Mouse (Mus musculus) cerebellum, postnatal 4 days (tissue): ENCODE data around the gene Srr.
A peak's percentile ranks its signal among the peaks of the same experiment; 100 is the strongest.

Source experiments
- DNase-seq, 2 experiments: peaks; one replicate each; pipeline ENCODE4 v3.0.0; 2022; ENCODE audit warnings: low spot score in 2 of 2, mixed read lengths in 1 of 2

Srr gene

DNA sequence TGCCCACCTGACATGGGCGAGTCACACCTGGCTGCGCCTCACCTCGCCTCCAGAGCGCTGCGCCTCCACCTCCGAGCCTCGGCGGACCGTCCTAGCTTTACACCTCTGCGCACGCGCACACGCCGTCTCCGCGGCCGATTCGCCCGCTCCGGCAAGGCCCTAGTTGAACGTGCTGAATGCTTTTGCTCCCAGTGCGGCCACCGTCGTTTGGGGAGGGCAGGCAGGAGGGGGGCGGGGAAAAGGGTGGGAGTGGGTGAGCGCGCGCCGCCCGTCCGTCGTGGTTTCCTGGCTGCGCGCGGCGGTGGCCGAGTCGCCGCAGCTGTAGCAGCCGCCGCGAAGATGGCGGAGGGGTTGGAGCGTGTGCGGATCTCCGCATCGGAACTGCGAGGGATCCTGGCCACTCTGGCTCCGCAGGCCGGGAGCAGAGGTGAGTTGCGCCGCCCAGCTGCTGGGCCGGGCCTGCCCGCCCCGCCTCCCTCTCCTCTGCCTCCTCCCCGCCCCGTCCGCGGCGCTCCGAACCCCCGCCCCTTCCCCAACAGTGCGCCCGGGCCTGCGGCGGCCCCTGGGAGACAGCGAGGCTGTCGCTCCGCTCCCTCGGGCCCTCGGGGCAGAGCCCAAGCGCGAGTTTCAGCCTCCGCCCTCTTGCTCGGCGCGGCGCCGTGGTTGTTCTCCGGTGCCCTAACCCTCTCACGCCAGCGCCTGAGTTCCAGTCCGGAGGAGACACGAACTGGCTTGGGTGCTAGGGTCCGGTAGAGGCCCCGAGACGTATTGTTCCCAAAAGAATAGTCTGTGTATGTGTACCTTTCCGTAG is at the start of gene Srr, which contains the start of gene Smg6:
Gene Srr (minus strand): TSS at position 372 of the 811 bp plus-strand sequence.
Gene Smg6 (plus strand): TSS at position 247 of the 811 bp plus-strand sequence.
- DNase-seq = peak; percentile 83 to 94

DNA sequence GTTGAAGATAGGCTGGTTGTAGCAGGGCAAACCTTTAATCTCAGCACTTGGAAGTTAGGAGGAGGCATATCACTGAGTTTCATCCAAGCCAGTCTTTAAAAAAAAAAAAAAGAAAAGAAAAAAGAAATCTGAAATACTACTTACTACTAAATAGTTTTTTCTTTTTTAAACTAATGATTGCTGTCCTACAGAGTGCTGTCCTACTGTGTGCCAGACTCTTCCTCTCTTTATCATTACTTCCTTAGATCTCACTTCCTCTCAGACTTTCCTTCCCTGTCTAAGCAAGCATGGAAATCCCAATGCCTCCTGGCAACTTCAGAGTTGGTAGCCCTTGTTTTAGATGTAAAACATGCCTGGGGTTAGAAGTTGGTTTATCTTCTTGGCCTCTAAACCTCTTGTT is 48.9 kb upstream of the Srr start:
- no peak for DNase-seq

DNA sequence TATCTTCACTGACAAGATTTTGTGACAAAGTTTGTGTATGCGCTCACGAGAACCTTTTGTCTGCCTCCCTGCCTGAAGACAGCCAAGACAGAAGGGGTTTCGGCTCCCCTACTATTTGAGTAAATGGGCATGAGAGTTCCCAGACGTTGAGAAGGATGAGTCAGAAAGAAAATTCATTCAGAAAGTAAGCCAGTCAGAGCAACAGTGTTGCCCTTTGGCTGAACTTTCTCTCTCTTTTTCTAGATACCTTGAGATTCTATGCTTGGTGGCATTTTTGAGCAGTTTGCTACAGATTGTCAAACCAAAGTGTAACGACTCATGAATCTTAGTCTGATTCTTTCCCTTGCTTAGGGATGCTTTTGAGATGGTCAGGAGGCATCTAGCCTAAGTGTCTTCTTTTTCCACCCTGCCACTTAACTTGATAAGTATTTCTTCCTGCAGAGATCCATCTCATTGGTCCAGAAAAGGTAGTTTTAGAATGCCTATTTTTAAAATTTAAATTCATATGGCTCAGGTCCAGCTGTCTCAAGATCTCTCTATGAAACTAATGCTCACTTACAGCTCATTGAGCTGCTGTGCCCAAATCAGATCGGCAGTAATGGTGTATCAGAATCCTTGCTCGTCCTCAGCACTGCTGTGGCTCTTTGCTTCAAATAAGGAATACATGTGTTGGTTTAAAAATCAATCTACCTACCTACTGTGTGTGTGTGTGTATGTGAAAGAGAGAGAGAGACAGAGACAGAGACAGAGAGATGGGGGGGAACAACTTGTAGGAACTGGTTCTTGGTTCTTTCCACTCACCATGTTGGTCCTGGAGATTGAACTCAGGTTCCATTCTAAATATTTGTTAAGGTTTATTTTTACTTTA is 47.8 kb upstream of the Srr start:
- DNase-seq = no peak

DNA sequence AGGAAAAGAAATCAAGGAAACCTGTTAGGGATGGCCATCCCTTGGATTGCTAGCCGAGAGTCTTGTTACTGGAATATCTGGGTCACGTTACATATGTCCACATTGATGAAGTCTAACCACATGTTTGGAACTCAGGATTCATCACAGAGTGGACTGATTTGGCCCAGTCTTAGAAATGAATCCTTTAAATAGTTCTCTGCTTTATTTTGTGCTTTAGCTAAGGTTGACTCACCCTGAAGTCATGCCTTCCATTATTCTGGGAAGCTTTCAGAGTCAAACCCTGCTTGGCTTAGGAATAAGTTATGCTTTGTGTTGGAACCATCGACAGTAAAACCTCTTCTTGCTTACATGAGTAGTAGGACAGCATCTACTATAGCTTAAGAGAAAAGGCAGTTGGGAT is 39.8 kb upstream of the Srr start:
- DNase-seq = no peak

DNA sequence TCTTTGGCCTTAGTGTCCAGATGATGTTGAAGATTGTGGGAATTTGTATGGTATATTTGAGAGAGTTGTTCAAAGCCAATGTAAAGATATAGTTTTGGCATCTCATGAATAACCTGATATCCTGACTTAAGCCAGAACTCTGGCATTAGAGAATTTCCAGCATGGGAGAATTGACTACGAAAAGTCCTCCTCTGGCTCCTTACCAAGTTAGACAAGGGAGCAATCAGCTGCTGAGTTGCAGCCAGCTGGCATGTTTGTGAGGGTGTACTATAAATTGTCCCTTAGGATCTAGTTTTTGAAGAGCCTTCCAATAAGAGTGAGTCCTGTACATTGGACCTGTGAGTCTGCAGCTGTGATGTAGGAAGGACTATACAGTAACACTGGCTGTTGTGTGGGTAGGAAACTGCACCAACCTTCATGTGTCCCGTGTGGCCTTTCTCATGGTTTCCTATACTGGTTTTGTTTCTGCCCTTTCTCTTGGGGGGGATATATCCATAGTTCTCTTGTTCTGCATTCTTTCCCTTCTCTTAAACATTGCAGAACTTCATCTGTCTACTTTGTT is 37.2 kb upstream of the Srr start:
- no peak for DNase-seq

DNA sequence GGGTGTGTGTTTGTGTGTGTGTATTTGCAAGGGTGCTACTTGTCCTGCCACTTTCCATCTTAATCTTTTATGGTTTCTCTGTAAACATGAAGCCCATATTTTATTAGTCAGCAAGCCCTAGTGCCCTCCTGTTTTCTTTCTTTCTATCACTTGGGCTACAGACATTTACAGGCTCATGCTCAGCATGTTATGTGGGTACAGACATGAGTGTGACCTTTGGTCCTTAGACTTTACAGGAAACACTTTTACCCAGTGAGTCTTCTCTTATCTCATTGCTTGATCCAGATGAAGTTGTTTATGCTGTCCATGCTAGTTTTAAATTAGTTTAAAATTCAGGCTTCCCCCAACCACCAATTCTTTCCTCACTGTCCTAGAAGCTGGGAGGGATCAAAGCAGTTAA is 36.2 kb upstream of the Srr start:
- DNase-seq = no peak

DNA sequence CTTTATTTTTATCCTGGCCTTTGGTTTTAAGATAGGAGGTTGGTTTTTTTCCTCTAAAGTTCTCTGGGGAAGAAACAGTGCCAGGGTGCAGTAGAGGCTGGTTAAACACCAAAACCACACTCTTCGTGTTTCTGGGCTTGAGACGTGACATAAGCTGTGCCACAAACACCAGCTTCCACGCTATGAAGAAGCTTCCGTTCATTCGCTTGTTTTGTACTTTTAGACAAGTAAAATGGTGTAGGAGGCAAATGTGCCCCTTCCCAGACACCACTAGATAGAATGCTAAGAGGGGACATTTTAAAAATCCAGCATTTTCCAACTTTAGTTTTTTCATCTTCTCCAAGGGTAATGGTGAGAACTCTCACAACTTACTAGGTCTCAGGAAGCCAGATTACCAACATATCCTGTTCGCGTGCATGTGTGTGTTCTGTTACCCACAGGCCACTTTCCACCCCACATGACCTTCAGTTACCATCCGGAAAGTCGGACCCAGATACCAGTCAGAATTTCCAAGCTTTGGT is 34.3 kb upstream of the Srr start:
- no peak for DNase-seq

DNA sequence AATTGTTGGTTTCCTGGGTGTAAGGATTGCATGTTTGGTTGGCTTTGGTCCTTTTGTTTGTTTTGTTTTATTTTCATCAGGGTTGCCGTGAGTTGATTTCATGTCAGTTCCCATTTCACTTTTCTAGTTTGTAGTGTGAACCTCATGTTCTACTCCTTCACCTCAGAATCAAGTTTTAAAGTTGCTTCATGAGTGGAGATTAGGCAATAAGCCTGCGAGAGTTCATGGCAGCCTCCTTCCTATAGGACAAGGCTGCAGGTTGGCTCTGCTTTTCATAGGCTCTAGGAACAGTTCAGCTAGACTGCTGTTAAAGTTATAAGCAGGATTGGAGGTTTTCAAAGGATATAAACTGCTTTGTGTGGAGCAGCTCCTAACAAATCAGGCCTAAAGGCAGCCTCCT is 33.8 kb upstream of the Srr start:
- DNase-seq = no peak

DNA sequence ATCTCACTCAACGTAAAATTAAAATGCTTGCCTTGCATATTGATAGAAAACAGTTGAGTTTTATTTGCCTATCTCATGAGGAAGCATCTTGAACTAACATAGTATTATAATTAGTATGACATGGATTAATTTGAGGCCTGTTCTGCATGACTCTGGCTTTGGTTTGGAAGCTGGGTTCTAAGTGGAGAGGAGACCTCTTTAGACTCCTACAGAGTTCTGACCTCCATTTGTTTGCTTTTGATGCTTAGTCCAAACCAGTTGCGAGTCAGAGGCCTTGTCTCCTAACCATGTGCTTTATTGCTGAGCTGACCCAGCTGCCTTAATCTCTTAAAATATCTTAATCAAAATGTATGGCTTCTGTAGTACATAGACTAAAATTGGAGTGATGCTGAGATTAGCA is 31.9 kb upstream of the Srr start:
- no peak for DNase-seq

DNA sequence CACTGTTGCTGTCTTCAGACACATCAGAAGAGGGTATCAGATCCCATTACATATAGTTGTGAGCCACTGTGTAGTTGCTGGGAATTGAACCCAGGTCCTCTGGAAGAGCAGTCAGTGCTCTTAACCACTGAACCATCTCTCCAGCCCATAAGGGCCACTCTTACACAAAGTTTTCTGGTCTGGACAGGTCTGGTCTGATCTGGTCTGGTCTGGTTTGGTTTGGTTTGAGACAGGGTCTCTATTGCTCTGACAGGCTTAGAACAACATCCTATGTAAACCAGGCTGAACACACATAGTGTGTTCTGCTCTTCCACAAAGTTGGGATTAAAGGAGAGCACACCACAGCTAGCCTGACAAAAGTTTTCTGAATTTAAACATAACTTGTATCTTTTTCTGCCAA is 30.3 kb upstream of the Srr start:
- DNase-seq = no peak

DNA sequence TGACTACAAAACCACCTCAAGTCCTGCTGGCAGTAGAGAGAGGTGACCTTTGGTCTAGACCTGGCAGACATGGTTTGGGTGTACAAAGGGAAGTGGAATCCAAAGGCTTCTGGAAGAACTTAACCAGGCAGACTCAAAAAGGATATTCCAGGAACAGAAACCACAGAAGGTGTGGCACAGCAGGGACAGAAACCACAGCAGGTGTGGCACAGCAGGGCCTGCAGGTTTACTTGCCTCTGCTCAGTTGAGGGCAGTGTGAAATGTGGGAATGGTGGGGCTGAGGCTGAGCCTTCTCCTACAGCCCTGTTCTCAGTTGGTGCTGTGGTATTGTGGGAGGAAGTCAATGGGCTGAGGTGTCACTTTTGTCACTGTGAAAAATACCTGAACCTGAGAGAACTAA is 29.2 kb upstream of the Srr start:
- no peak for DNase-seq

DNA sequence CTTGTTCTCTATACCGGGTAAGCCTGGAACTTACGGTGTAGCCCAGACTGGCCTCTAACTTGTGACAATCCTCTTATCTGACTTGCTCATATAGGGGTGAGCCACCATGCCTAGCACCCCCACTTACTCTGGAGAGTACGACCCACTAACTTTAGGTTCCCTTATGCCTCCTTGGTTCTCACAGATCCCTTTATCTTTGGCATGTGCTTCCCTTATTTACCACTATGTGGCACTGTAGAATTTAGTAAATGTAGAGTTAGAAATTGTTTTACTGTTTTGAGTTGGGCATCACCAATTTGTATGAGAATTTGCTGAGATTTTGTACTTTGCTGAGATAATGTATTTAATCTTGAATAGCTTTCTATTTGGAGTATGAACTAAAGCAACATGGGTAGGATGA is 20.6 kb upstream of the Srr start:
- no peak for DNase-seq

DNA sequence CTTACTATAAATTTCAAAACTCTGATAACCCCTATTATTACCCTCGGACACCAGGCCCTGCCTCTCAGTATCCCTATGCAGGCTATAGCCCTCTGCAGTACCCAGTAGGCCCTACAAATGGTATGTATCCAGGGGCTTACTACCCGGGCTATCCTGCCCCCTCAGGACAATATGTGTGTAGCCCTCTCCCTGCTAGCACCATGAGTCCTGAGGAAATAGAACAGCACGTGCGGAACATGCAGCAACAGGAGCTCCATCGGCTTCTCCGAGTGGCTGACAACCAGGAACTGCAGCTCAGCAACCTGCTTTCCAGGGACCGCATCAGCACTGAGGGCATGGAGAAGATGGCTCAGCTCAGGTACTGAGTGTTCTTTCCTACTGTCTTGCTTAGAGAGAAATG is 4.6 kb upstream of the Srr start:
- no peak for DNase-seq

DNA sequence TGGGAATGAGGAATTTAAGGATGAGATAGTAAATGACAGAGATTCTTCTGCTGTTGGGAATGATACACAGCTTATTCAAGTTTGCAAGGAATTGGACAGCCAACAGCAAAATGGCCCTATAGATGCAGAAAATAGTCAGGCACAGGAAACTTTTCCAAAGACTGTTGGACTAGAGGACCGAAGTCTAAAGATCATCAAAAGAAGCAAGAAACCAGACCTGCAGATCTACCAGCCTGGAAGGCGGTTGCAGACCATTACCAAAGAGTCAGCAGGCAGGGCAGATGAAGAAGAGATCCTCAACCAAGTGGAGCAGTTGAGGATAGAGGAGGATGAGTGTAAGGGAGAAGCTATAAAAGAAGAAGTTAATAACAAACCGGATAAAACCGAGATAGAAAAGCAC is 3.4 kb upstream of the Srr start:
- DNase-seq = no peak

DNA sequence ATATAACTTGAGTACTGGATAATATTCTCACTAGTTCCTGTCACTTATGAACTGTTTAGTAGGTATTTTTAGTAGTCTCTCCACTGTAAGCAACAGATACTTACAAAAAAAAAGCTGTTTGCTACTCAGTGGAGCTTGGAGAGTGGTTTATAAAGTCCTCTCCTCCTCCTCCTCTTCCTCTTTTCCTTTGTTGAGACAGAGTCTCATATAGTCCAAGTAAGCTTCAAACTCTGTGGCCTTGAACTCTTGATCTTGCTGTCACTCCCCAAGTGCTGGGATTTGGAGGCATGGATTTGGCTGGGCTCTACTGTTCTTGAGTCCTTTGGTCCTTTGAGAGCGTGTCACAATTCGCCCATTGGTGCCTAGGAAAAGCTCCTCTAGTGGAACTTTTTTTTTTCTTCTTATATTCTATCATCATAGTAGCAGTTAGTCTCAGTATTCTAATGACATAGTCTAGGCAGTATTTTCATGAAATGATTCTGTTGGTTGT is 1.5 kb upstream of the Srr start:
- no peak for DNase-seq

DNA sequence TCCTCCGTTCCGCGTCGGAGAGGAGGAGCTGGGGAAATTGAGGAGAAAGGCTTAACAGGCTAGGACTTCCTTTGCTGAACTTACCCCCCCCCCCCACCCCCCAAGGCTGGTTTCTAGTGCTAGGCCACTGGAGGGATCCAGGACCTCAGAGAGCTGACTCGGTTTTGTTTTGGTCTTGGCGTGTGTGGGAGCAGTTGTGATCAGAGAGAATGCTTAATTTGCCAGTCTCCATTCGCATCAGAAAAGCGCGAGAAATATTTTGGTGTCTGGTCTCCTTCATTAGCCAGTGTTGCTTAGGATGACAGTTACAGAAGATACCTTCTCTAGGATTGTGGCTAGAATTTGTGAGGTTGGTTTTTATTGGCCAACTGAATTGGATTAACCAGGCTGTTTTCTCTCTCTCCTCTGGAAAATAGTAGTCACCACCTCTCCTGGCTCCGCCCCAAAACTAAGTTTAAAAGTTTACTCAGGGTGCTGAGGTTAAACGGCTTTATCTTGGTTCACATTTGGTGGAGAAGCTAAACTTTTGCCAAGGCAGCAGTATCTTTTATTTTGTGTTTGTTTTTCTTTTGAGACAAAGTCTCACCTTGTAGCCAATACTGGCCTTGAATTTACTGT is 749 bp upstream of the Srr start:
- DNase-seq = no peak

DNA sequence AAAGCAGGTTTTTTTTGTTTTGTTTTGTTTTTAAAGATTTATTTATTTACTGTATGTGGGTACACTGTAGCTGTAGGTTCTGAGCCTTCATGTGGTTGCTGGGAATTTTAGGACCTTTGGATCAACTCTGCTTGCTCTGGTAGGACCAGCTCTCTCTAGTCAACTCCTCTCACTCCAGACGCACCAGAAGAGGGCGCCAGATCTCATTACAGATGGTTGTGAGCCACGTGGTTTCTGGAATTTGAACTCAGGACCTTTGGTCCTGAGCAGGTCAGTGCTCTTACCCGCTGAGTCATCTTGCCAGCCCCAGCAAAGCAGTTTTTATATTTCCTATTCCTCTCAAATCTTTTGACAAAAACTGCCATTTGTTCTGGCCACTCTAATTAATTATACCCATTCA is 1.6 kb downstream of the Srr start:
- DNase-seq = no peak

DNA sequence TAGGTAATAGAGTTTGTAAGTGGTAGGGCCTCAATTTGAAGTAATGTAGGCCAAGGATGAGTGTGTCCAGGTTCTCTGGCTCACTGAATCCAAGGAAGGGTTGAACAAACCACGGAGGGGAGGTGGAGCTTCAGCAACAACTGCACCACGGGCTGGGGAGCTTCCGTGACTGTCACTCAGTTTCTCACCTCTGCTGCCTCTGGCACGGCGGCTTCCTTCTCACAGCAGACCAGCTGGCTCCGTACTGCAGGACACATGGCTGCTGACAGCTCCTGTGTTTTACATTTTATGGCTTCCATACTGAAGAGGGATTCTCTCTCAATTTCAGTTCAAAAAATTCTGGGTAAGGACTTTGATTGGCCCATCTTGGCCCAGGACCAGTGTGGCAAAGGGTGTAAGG is 6.5 kb downstream of the Srr start:
- DNase-seq = no peak

DNA sequence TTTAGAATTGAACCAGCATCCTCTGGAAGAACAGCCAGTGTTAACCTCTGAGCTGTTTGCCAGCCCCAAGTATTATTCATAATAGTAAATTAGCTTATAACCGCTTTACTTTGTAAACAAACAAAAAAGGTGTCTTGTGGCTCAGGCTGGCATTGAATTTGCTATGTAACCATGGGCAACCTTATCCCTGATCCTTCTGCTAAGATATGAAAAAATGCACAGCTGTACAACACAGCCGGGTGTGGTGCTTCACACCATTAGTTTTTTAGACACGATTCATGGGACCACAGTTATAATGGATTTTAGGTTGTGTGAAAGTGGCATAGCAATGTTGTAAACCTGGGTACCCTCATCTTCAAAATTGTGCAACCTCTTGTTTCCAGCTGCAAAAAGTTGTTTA is 13.3 kb downstream of the Srr start:
- no peak for DNase-seq

DNA sequence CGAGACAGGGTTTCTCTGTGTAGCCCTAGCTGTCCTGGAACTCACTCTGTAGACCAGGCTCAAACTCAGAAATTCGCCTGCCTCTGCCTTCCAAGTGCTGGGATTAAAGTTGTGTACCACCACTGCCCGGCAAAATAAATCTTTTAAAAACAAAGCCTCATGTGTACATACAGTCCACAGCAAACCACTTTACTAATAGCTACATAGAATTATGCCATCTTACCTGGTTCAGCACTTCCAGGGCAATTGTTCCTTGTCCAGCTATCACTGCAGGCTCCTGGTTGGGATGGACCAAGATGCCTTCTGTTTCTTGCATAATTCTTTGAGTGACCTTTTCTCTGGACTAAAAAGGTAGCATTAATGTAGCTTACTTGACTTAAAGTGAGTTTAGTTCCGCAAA is 15.8 kb downstream of the Srr start:
- no peak for DNase-seq

DNA sequence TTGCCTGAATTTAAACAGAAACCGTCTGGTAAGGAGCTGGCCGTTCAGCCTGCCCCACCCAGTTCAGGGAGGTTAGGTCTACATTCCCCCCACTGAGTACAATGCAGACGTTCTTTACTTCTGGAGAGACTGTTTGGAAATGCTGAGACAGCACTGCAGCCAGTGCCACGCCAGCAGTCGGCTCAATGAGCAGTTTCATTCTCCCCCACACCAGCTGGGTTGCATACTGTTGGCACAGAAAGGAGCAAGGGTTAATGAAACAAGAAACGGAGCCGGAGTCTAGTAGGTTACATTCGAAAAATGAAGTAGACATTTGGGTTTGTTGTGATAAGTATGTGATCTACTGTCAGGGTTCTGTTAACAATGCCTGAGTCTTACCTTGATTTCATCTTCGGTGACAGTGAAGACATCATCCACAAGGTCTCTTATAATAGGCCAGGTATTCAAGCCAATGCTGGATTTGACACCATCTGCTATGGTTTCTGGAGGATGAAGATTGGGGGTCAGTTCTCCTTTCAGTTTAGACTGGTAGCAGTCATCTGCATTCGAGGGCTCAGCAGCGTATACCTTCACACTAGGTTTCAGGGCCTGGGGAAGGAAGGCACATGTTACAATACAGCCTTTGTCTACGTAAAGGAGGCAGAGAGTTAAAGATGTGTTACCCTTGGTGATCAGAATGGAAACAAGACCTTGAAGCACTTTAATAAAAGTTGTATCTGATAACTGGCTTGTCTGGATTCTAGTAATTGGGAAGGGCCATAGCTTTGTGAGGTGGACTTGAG is 16.9 kb downstream of the Srr start:
- peak in 1 of 2 experiments; percentile 13 for DNase-seq
